Mouse (Mus musculus) CH12.LX (cell line): ENCODE measurements around the gene Gm5678. TPM values are rescaled to one million over a fixed set of nuclear protein-coding genes. Genes with fewer than 3 reads are reported as not detected.

Experiments
- DNase-seq: peaks from one replicate; pipeline ENCODE4 v3.0.0-alpha.2; 2013; ENCODE audit errors: extremely low read depth
- H3K27ac ChIP-seq: 2 replicates; pipeline ENCODE4 v1.5.1; 2012; ENCODE audit warnings: low read depth, mild to moderate bottlenecking, control low read depth, moderate library complexity; ENCODE audit not compliant: insufficient read depth
- H3K27me3 ChIP-seq: replicated peaks from 2 replicates; pipeline ENCODE3; 2012; ENCODE audit warnings: inconsistent platforms
- H3K36me3 ChIP-seq, 2 experiments: replicated peaks in 1 of 2; 2 replicates each; pipeline versions ENCODE3 to v1.6.1; 2012; ENCODE audit warnings: inconsistent platforms in 1 of 2, low read length in 1 of 2, mild to moderate bottlenecking in 1 of 2, mixed read lengths in 1 of 2, moderate library complexity in 1 of 2; ENCODE audit not compliant: control insufficient read depth in 1 of 2, insufficient read depth in 1 of 2
- H3K4me1 ChIP-seq, 2 experiments: 2 replicates each; pipeline ENCODE4 v1.6.1; 2012; ENCODE audit warnings: inconsistent platforms in 1 of 2, moderate library complexity in 1 of 2; ENCODE audit not compliant: insufficient read depth in 2 of 2, control insufficient read depth in 1 of 2
- H3K4me2 ChIP-seq: 2 replicates; pipeline ENCODE4 v1.6.1; 2012; ENCODE audit warnings: low read depth, mild to moderate bottlenecking, control low read depth; ENCODE audit not compliant: poor library complexity, insufficient read depth, severe bottlenecking
- H3K4me3 ChIP-seq, 3 experiments: fragments of 150-350 bp in 1 of 3; sonication (generic) in 1 of 3; replicated peaks in 1 of 3; 2 replicates each; pipeline versions ENCODE3 to v1.5.1; 2011 to 2012; ENCODE audit warnings: low read depth in 2 of 3, low read length in 2 of 3, mild to moderate bottlenecking in 2 of 3, moderate library complexity in 2 of 3, control low read depth in 1 of 3, improper control_type of control experiment in 1 of 3, inconsistent platforms in 1 of 3, mixed read lengths in 1 of 3; ENCODE audit not compliant: poor library complexity in 1 of 3
- H3K79me2 ChIP-seq: replicated peaks from 2 replicates; pipeline ENCODE4 v1.6.1; 2012; ENCODE audit warnings: mild to moderate bottlenecking, moderate library complexity; ENCODE audit not compliant: control insufficient read depth, poor library complexity, insufficient read depth, severe bottlenecking; ENCODE audit errors: extremely low read depth
- H3K9ac ChIP-seq: 2 replicates; pipeline ENCODE4 v1.6.1; 2012; ENCODE audit warnings: low read depth, mild to moderate bottlenecking, control low read depth, moderate library complexity; ENCODE audit not compliant: insufficient read depth
- H3K9me3 ChIP-seq: replicated peaks from 2 replicates; pipeline ENCODE3; 2012; ENCODE audit warnings: low read length, inconsistent platforms, mixed read lengths
- E2F4 ChIP-seq: IDR thresholded peaks from 2 replicates; pipeline ENCODE4 v1.6.1; 2011; ENCODE audit warnings: low read depth, low read length, improper control_type of control experiment; ENCODE audit not compliant: insufficient replicate concordance
- GABPA ChIP-seq: IDR thresholded peaks from 2 replicates; pipeline ENCODE4 v1.6.1; 2012; ENCODE audit warnings: low read depth, low read length, improper control_type of control experiment, inconsistent platforms; ENCODE audit not compliant: insufficient replicate concordance
- HCFC1 ChIP-seq: IDR thresholded peaks from 2 replicates; pipeline ENCODE4 v1.6.1; 2012; ENCODE audit warnings: low read depth, mild to moderate bottlenecking, inconsistent platforms, low read length, improper control_type of control experiment
- JUND ChIP-seq: conservative IDR thresholded peaks from 2 replicates; pipeline ENCODE4 v1.6.1; 2011; ENCODE audit warnings: low read depth, low read length, improper control_type of control experiment
- KAT2A ChIP-seq: IDR thresholded peaks from 2 replicates; pipeline ENCODE4 v1.6.1; 2012; ENCODE audit warnings: low read length, improper control_type of control experiment, inconsistent platforms; ENCODE audit not compliant: insufficient replicate concordance
- MAZ ChIP-seq: IDR thresholded peaks from 2 replicates; pipeline ENCODE4 v1.6.1; 2012; ENCODE audit warnings: low read depth, mild to moderate bottlenecking, inconsistent platforms, low read length, improper control_type of control experiment, moderate library complexity
- MXI1 ChIP-seq: IDR thresholded peaks from 2 replicates; pipeline ENCODE4 v1.6.1; 2011; ENCODE audit warnings: mild to moderate bottlenecking, low read depth, low read length, improper control_type of control experiment
- MYC ChIP-seq: IDR thresholded peaks from 2 replicates; pipeline ENCODE4 v1.6.1; 2011; ENCODE audit warnings: low read depth, mild to moderate bottlenecking, improper control_type of control experiment, low read length
- NRF1 ChIP-seq: IDR thresholded peaks from 2 replicates; pipeline ENCODE4 v1.6.1; 2014; ENCODE audit warnings: low read depth, mild to moderate bottlenecking, inconsistent platforms, low read length, improper control_type of control experiment, moderate library complexity
- RCOR1 ChIP-seq: conservative IDR thresholded peaks from 2 replicates; pipeline ENCODE4 v1.6.1; 2012; ENCODE audit warnings: low read depth, mild to moderate bottlenecking, inconsistent platforms, low read length, improper control_type of control experiment
- SIN3A ChIP-seq: IDR thresholded peaks from 2 replicates; pipeline ENCODE4 v1.6.1; 2012; ENCODE audit warnings: low read length, improper control_type of control experiment, inconsistent platforms
- TBP ChIP-seq: conservative IDR thresholded peaks from 2 replicates; pipeline ENCODE4 v1.6.1; 2011; ENCODE audit warnings: low read depth, low read length, improper control_type of control experiment
- TCF12 ChIP-seq: IDR thresholded peaks from 2 replicates; pipeline ENCODE4 v1.6.1; 2014; ENCODE audit warnings: low read depth, mild to moderate bottlenecking, inconsistent platforms, low read length, improper control_type of control experiment
- USF1 ChIP-seq: IDR thresholded peaks from 2 replicates; pipeline ENCODE4 v1.6.1; 2014; ENCODE audit warnings: low read depth, mild to moderate bottlenecking, inconsistent platforms, low read length, improper control_type of control experiment
- USF2 ChIP-seq: conservative IDR thresholded peaks from 2 replicates; pipeline ENCODE4 v1.6.1; 2011; ENCODE audit warnings: low read depth, low read length, improper control_type of control experiment
- ZKSCAN1 ChIP-seq: IDR thresholded peaks from 2 replicates; pipeline ENCODE4 v1.6.1; 2012; ENCODE audit warnings: low read depth, inconsistent platforms, low read length, improper control_type of control experiment, borderline replicate concordance
- dilution Hi-C: fragments of 300-500 bp; cut with MboI; formaldehyde crosslinking; loops from 2 replicates; pipeline ENCODE4 v1.14.3; 2020; ENCODE audit warnings: low sequenced_read_pairs; ENCODE audit not compliant: extremely low pct_unique_long_range_greater_than_20kb, extremely low pct_ligation_motif_present
- in situ Hi-C: fragments of 300-500 bp; cut with MboI; formaldehyde crosslinking; loops from 3 replicates; pipeline ENCODE4 v1.14.3; 2019; ENCODE audit warnings: low sequenced_read_pairs, low pct_ligation_motif_present, low pct_unique_long_range_greater_than_20kb, mixed read lengths
- polyA plus RNA-seq: library from polyadenylated mRNA; unstranded; fragments of >175 nt; gene quantifications from 2 replicates; pipeline ENCODE4 v1.2.1, GENCODE M21; 2012; ENCODE audit warnings: low read depth; ENCODE audit not compliant: insufficient read length
- total RNA-seq, 2 experiments: library from RNA; depleted of rRNA; stranded (reverse); fragments of 300-350 nt in 1 of 2; fragments of >200 nt in 1 of 2; gene quantifications; 2 replicates each; pipeline ENCODE4 v1.2.3; 2012 to 2014

Gene Gm5678
- total and polyA plus RNA-seq, 3 experiments, result not detected

GRCm38 (mm10) chr16:93595766-93596165 lies 32.1 kb upstream of the Gm5678 start:
- Histone ChIP-seq H3K9ac (no peak overlapping the region), H3K4me1 (no peaks in the 10 kb centered on the region), H3K79me2 (no peaks in the 10 kb centered on the region), H3K9me3 (no peaks in the 10 kb centered on the region), H3K27ac (no peak overlapping the region), H3K4me2 (no peak overlapping the region), H3K4me3 (no peak overlapping the region), H3K27me3 (no peaks in the 10 kb centered on the region), H3K36me3 (peaks cover 36 to 84% of the 10 kb centered on the region in 2 experiments)
- in situ Hi-C loops, result no loop called here
- TF ChIP-seq MYC (no peak), TCF12 (no peak), USF1 (no peak), JUND (no peak), NRF1 (no peak), TBP (no peak), HCFC1 (no peak), MXI1 (no peak), SIN3A (no peak), GABPA (no peak), MAZ (no peak)
- dilution Hi-C loops, result no loop called here
- DNase-seq, result no peak

GRCm38 (mm10) chr16:93596807-93597206 lies 31.1 kb upstream of the Gm5678 start:
- dilution Hi-C loops, result no loop called here
- TF ChIP-seq RCOR1, result no peak
- TF ChIP-seq KAT2A, result no peak
- no peak for TF ChIP-seq E2F4
- no peak for TF ChIP-seq ZKSCAN1
- no peak for TF ChIP-seq GABPA
- no peak for TF ChIP-seq USF2
- TF ChIP-seq, all 38 proteins: peak for 0
- H3K9me3 ChIP-seq, result no peaks in the 10 kb centered on the region
- no peaks in the 10 kb centered on the region for H3K27me3 ChIP-seq
- DNase-seq, result no peak
- peaks cover 34 to 82% of the 10 kb centered on the region in 2 experiments for H3K36me3 ChIP-seq
- no peak overlapping the region for H3K9ac ChIP-seq
- no peak overlapping the region for H3K4me2 ChIP-seq
- H3K4me3 ChIP-seq, result no peak overlapping the region
- in situ Hi-C loops, result no loop called here
- no peaks in the 10 kb centered on the region for H3K79me2 ChIP-seq
- H3K4me1 ChIP-seq, result peaks cover 0 to 5% of the 10 kb centered on the region in 2 experiments; a peak in 1 of 4 replicates
- no peak overlapping the region for H3K27ac ChIP-seq
